Mouse (Mus musculus): ENCODE measurements around the gene Sacm1l. TPM values are rescaled to one million over a fixed set of nuclear protein-coding genes. Genes with fewer than 3 reads are reported as not detected.

The Sacm1l gene
- polyA plus RNA-seq, 1 experiment from 2014 or later, result 52.3 TPM

GRCm38 (mm10) chr9:123589240-123589910, 59.8 kb downstream of the Sacm1l start:
- Histone ChIP-seq H3K27me3 (replicated peaks) (no peaks in the 10 kb centered on the region), H3K36me3 (peaks cover 5% of the 10 kb centered on the region), H3K4me3 (replicated peaks) (no peak overlapping the region), H3K4me1 (no peaks in the 10 kb centered on the region), H3K9me3 (no peaks in the 10 kb centered on the region), H3K9ac (no peak overlapping the region), H3K4me2 (no peak overlapping the region), H3K27ac (no peak overlapping the region)
- ATAC-seq (ENCODE audit: insufficient read depth, low FRiP score, low read depth), result peak; percentile 75
- WGBS, result 77% methylated on average over 7 of the region's 7 CpGs

- Histone ChIP-seq H3K9ac (no peak overlapping the region), H3K27ac (no peak overlapping the region), H3K4me1 (no peaks in the 10 kb centered on the region), H3K27me3 (replicated peaks) (no peaks in the 10 kb centered on the region), H3K4me3 (replicated peaks) (no peak overlapping the region), H3K9me3 (no peaks in the 10 kb centered on the region), H3K4me2 (no peak overlapping the region), H3K36me3 (no peaks in the 10 kb centered on the region)
- ATAC-seq (ENCODE audit: insufficient read depth, low FRiP score, low read depth), result no peak
- WGBS, result 93% methylated on average over 4 of the region's 4 CpGs
Observed at GRCm38 (mm10) chr9:123595194-123595593, 65.6 kb downstream of the Sacm1l start.

- Histone ChIP-seq H3K9me3 (no peaks in the 10 kb centered on the region), H3K27me3 (replicated peaks) (no peaks in the 10 kb centered on the region), H3K9ac (no peak overlapping the region), H3K4me1 (no peaks in the 10 kb centered on the region), H3K4me2 (no peak overlapping the region), H3K27ac (no peak overlapping the region), H3K4me3 (replicated peaks) (no peak overlapping the region), H3K36me3 (no peaks in the 10 kb centered on the region)
- ATAC-seq (ENCODE audit: insufficient read depth, low FRiP score, low read depth), result no peak
- 96% methylated on average over 2 of the region's 2 CpGs for WGBS
Observed at GRCm38 (mm10) chr9:123596910-123597309, 67.4 kb downstream of the Sacm1l start.

- Histone ChIP-seq H3K27ac (no peak overlapping the region), H3K4me3 (replicated peaks) (no peak overlapping the region), H3K9ac (no peak overlapping the region), H3K27me3 (replicated peaks) (no peaks in the 10 kb centered on the region), H3K4me2 (no peak overlapping the region), H3K9me3 (no peaks in the 10 kb centered on the region), H3K36me3 (no peaks in the 10 kb centered on the region), H3K4me1 (no peaks in the 10 kb centered on the region)
- WGBS, result 97% methylated on average over 2 of the region's 2 CpGs
- 0 out of 2 replicates have a peak, but pooled peaks have one; percentile 14 for ATAC-seq (ENCODE audit: insufficient read depth, low FRiP score, low read depth)
Observed at GRCm38 (mm10) chr9:123597376-123597775, 67.8 kb downstream of the Sacm1l start.

GRCm38 (mm10) chr9:123601529-123601928, 72.0 kb downstream of the Sacm1l start:
- H3K4me2 ChIP-seq, result no peak overlapping the region
- no peaks in the 10 kb centered on the region for H3K9me3 ChIP-seq
- H3K36me3 ChIP-seq, result no peaks in the 10 kb centered on the region
- no peak overlapping the region for H3K4me3 ChIP-seq (replicated peaks)
- no peaks in the 10 kb centered on the region for H3K27me3 ChIP-seq (replicated peaks)
- no peak overlapping the region for H3K27ac ChIP-seq
- H3K9ac ChIP-seq, result no peak overlapping the region
- no peak for ATAC-seq (ENCODE audit: insufficient read depth, low FRiP score, low read depth)
- H3K4me1 ChIP-seq, result no peaks in the 10 kb centered on the region
- WGBS, result 75% methylated on average over 1 of the region's 1 CpGs

- no peaks in the 10 kb centered on the region for H3K4me1 ChIP-seq
- no peak for ATAC-seq (ENCODE audit: insufficient read depth, low FRiP score, low read depth)
- H3K36me3 ChIP-seq, result no peaks in the 10 kb centered on the region
- no peaks in the 10 kb centered on the region for H3K27me3 ChIP-seq (replicated peaks)
- no peak overlapping the region for H3K27ac ChIP-seq
- no peak overlapping the region for H3K4me3 ChIP-seq (replicated peaks)
- no peak overlapping the region for H3K4me2 ChIP-seq
- 79% methylated on average over 5 of the region's 5 CpGs for WGBS
- no peaks in the 10 kb centered on the region for H3K9me3 ChIP-seq
- no peak overlapping the region for H3K9ac ChIP-seq
Observed at GRCm38 (mm10) chr9:123620311-123621098, 90.9 kb downstream of the Sacm1l start.

GRCm38 (mm10) chr9:123624741-123625140, 95.2 kb downstream of the Sacm1l start:
- Histone ChIP-seq H3K36me3 (no peaks in the 10 kb centered on the region), H3K27me3 (replicated peaks) (no peaks in the 10 kb centered on the region), H3K27ac (no peak overlapping the region), H3K9me3 (no peaks in the 10 kb centered on the region), H3K9ac (no peak overlapping the region), H3K4me1 (no peaks in the 10 kb centered on the region), H3K4me3 (replicated peaks) (no peak overlapping the region), H3K4me2 (no peak overlapping the region)
- 81% methylated on average over 2 of the region's 2 CpGs for WGBS
- ATAC-seq (ENCODE audit: insufficient read depth, low FRiP score, low read depth), result no peak

GRCm38 (mm10) chr9:123625821-123626220, 96.3 kb downstream of the Sacm1l start:
- no peak overlapping the region for H3K4me2 ChIP-seq
- no peaks in the 10 kb centered on the region for H3K27me3 ChIP-seq (replicated peaks)
- no peak overlapping the region for H3K27ac ChIP-seq
- H3K4me3 ChIP-seq (replicated peaks), result no peak overlapping the region
- ATAC-seq (ENCODE audit: insufficient read depth, low FRiP score, low read depth), result no peak
- 89% methylated on average over 11 of the region's 11 CpGs for WGBS
- H3K4me1 ChIP-seq, result no peaks in the 10 kb centered on the region
- H3K9me3 ChIP-seq, result no peaks in the 10 kb centered on the region
- no peak overlapping the region for H3K9ac ChIP-seq
- no peaks in the 10 kb centered on the region for H3K36me3 ChIP-seq

- H3K4me3 ChIP-seq (replicated peaks), result no peak overlapping the region
- no peaks in the 10 kb centered on the region for H3K4me1 ChIP-seq
- H3K27ac ChIP-seq, result no peak overlapping the region
- H3K4me2 ChIP-seq, result no peak overlapping the region
- H3K9me3 ChIP-seq, result no peaks in the 10 kb centered on the region
- H3K36me3 ChIP-seq, result no peaks in the 10 kb centered on the region
- no peaks in the 10 kb centered on the region for H3K27me3 ChIP-seq (replicated peaks)
- H3K9ac ChIP-seq, result no peak overlapping the region
- WGBS, result 83% methylated on average over 3 of the region's 3 CpGs
- no peak for ATAC-seq (ENCODE audit: insufficient read depth, low FRiP score, low read depth)
Observed at GRCm38 (mm10) chr9:123631666-123632065, 102.1 kb downstream of the Sacm1l start.

- no peak within 1 kb of the TSS for H3K4me2 ChIP-seq
- 80% methylated on average over 6 of the region's 6 CpGs for WGBS
- no peaks in the 10 kb centered on the region for H3K9me3 ChIP-seq
- no peak for ATAC-seq (ENCODE audit: insufficient read depth, low FRiP score, low read depth)
- no peak within 1 kb of the TSS for H3K4me3 ChIP-seq (replicated peaks)
- no peaks in the 10 kb centered on the region for H3K4me1 ChIP-seq
- no peaks in the 10 kb centered on the region for H3K36me3 ChIP-seq
- no peaks in the 10 kb centered on the region for H3K27me3 ChIP-seq (replicated peaks)
- H3K9ac ChIP-seq, result no peak within 1 kb of the TSS
- no peak within 1 kb of the TSS for H3K27ac ChIP-seq
Observed at GRCm38 (mm10) chr9:123632281-123632680, 102.7 kb downstream of the Sacm1l start, which contains the start of gene Slc6a20b. Gene Slc6a20b (minus strand): TSS chr9:123632565.

GRCm38 (mm10) chr9:123632993-123633392, 103.4 kb downstream of the Sacm1l start:
- Histone ChIP-seq H3K27me3 (replicated peaks) (no peaks in the 10 kb centered on the region), H3K4me3 (replicated peaks) (no peak overlapping the region), H3K4me1 (no peaks in the 10 kb centered on the region), H3K4me2 (no peak overlapping the region), H3K36me3 (no peaks in the 10 kb centered on the region), H3K9ac (no peak overlapping the region), H3K27ac (no peak overlapping the region), H3K9me3 (no peaks in the 10 kb centered on the region)
- ATAC-seq (ENCODE audit: insufficient read depth, low FRiP score, low read depth), result no peak
- 83% methylated on average over 3 of the region's 3 CpGs for WGBS

GRCm38 (mm10) chr9:123636771-123637170, 107.2 kb downstream of the Sacm1l start:
- Histone ChIP-seq H3K4me1 (no peaks in the 10 kb centered on the region), H3K4me2 (no peak overlapping the region), H3K27me3 (replicated peaks) (no peaks in the 10 kb centered on the region), H3K9me3 (no peaks in the 10 kb centered on the region), H3K9ac (no peak overlapping the region), H3K36me3 (no peaks in the 10 kb centered on the region), H3K4me3 (replicated peaks) (no peak overlapping the region), H3K27ac (no peak overlapping the region)
- WGBS, result 67% methylated on average over 5 of the region's 5 CpGs
- ATAC-seq (ENCODE audit: insufficient read depth, low FRiP score, low read depth), result no peak
